Mouse (Mus musculus) liver, embryonic 14.5 days (tissue): ENCODE measurements at regions not wholly inside any gene's neighbourhood (a gene's known extent, or its start where the extent isn't known, plus 50 kb on each side); places are given as distances from the start of the nearest gene placed in this dataset.

Source experiments
- CTCF ChIP-seq: IDR thresholded peaks from 2 replicates; pipeline ENCODE4 v1.5.1; 2016; ENCODE audit warnings: antibody characterized with exemption, low read depth, control low read depth
- EP300 ChIP-seq: IDR thresholded peaks from 2 replicates; pipeline ENCODE4 v1.6.1; 2016; ENCODE audit warnings: antibody characterized with exemption, low read depth

DNA sequence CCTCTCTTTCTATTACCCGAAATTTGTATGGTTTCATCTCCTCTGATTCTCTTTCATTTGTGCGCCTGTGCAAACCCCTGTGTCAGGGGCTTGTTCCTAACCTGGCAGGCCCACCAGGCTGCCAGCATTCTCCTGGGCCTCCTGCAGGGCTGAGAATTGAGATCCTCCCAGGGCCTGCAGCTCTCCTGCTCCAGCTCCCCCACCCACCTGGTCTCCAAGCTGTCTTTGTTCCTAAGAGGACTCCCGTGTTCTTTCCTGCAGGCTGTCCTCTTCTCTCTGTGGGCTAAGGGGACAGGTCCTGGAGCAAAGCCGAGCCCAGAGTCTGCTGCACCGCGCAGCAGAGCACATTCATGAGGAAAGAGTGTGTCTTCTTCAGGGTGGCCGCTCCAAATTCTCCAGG, 163.3 kb upstream of the Gm4791 start:
- no peak for TF ChIP-seq EP300
- TF ChIP-seq CTCF = no peak
